Mouse (Mus musculus): ENCODE measurements around the gene Nup160. TPM values are rescaled to one million over a fixed set of nuclear protein-coding genes. Genes with fewer than 3 reads are reported as not detected.

Gene Nup160
- polyA plus RNA-seq, 1 experiment from 2014 or later, result 50.3 TPM

- no peak overlapping the region for H3K27ac ChIP-seq (ENCODE audit: low read length)
- 37% methylated on average over 3 of the region's 3 CpGs for WGBS
- no peak overlapping the region for H3K4me3 ChIP-seq (ENCODE audit: low read depth, low read length)
Measured at GRCm38 (mm10) chr2:90781323-90781722, 104.3 kb downstream of the Nup160 start.

DNA sequence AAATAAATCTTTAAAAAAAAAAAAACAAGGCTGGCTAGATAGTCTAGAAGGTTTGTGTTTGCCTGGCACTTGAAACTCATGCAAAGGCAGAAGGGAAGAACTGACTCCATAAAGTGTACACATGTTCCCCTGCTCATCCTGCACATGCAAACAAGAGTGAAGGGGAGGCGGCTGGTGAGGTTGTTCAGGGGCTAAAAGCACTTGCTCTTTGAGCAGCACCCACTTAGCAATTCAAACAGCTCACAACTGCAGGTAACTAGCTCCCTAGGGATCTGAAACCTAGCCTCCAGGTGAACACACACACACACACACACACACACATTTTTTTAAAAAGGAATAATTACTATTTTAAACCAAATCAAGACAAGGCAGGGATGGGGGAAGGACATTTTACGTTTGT lies 104.9 kb downstream of the Nup160 start:
- Histone ChIP-seq H3K4me1 (ENCODE audit: control insufficient read depth, insufficient read depth, low read length) (no peaks in the 10 kb centered on the region), H3K9me3 (ENCODE audit: control insufficient read depth, low read depth, low read length) (no peaks in the 10 kb centered on the region), H3K27ac (ENCODE audit: low read length) (no peak overlapping the region), H3K9ac (replicated peaks; ENCODE audit: low read depth, low read length) (no peak overlapping the region), H3K4me3 (ENCODE audit: low read depth, low read length) (no peak overlapping the region), H3K36me3 (ENCODE audit: control insufficient read depth, insufficient read depth, low read length) (peaks cover 34% of the 10 kb centered on the region), H3K27me3 (ENCODE audit: control insufficient read depth, insufficient read depth, low read length) (no peaks in the 10 kb centered on the region), H3K4me2 (replicated peaks; ENCODE audit: low read depth, low read length) (peak overlapping the region; percentile 53; the same call in 1 of the 2 replicates)
- 38% methylated on average over 2 of the region's 2 CpGs for WGBS
- ATAC-seq (ENCODE audit: insufficient number of reproducible peaks, insufficient read depth, low FRiP score, low read depth), result no peak

More at GRCm38 (mm10) chr2:90781323-90781722, 104.3 kb downstream of the Nup160 start:
- Histone ChIP-seq H3K9ac (replicated peaks; ENCODE audit: low read depth, low read length) (no peak overlapping the region), H3K27me3 (ENCODE audit: control insufficient read depth, insufficient read depth, low read length) (no peaks in the 10 kb centered on the region), H3K4me1 (ENCODE audit: control insufficient read depth, insufficient read depth, low read length) (no peaks in the 10 kb centered on the region), H3K4me2 (replicated peaks; ENCODE audit: low read depth, low read length) (no peak overlapping the region), H3K9me3 (ENCODE audit: control insufficient read depth, low read depth, low read length) (no peaks in the 10 kb centered on the region), H3K36me3 (ENCODE audit: control insufficient read depth, insufficient read depth, low read length) (peaks cover 39% of the 10 kb centered on the region)
- ATAC-seq (ENCODE audit: insufficient number of reproducible peaks, insufficient read depth, low FRiP score, low read depth), result no peak

DNA sequence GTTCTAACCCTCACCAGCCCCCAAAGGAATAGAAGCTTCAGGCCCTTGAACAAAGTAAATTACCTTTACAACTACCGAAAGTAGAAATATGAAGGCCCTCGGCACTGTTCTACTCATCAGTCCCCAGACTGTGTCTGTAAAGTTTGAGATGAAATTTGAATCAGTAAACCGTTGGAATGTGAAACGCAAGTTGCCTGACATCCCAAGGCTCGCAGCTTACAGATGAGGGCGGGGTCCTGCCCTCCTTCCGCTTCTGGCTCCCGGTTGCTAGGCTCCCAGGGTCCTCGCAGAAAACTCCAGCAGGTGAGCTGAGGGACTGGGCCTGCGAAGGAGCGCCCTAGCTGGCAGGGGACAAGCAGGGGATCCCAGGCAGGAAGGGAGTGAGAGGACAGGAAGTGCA lies 105.4 kb downstream of the Nup160 start, which contains the start of gene Agbl2:
Gene Agbl2, plus strand, starts transcription at position 270 of the 400 bp plus-strand sequence.
- Histone ChIP-seq H3K9ac (replicated peaks; ENCODE audit: low read depth, low read length) (peak within 1 kb of the TSS; percentile 4; the same call in 1 of the 2 replicates), H3K27me3 (ENCODE audit: control insufficient read depth, insufficient read depth, low read length) (no peaks in the 10 kb centered on the region), H3K4me2 (replicated peaks; ENCODE audit: low read depth, low read length) (peak within 1 kb of the TSS; percentile 53), H3K36me3 (ENCODE audit: control insufficient read depth, insufficient read depth, low read length) (peaks cover 30% of the 10 kb centered on the region), H3K4me3 (ENCODE audit: low read depth, low read length) (peak within 1 kb of the TSS; percentile 30), H3K27ac (ENCODE audit: low read length) (no peak within 1 kb of the TSS), H3K9me3 (ENCODE audit: control insufficient read depth, low read depth, low read length) (no peaks in the 10 kb centered on the region), H3K4me1 (ENCODE audit: control insufficient read depth, insufficient read depth, low read length) (no peaks in the 10 kb centered on the region)
- 2% methylated on average over 11 of the region's 11 CpGs for WGBS
- ATAC-seq (ENCODE audit: insufficient number of reproducible peaks, insufficient read depth, low FRiP score, low read depth), result peak; percentile 68; the same call in 1 of the 2 replicates

DNA sequence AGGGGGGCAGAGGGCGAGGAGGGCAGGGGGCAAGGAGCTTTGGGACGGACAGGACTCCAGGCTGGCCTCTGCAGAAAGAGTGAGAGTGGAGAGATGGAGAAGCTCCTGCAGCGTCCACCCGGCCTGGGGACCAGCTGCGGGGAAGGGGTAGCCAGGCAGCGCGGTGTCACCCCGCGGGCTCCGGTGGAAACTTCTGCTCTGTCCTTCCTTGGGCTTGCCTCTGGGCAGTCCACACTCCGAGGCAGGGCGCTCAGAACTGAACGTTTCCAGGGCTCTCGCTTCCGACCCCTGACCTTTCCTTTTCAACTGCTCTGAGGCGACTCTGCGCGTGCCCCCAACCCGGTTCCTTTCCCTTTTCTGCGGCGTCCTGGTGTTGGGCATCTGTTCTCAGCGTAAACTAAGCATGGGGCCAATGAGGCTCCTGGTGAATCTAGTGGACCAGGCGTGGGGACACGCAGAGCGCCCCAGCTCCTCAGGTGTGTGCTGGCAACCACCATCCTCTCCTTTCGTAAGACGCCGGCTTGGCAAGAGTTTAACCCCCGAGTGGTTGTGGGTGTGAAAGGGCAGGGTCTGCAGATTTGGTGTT lies 106.0 kb downstream of the Nup160 start:
- Histone ChIP-seq H3K4me3 (ENCODE audit: low read depth, low read length) (peak overlapping the region; percentile 30), H3K27me3 (ENCODE audit: control insufficient read depth, insufficient read depth, low read length) (no peaks in the 10 kb centered on the region), H3K36me3 (ENCODE audit: control insufficient read depth, insufficient read depth, low read length) (peaks cover 25% of the 10 kb centered on the region), H3K4me2 (replicated peaks; ENCODE audit: low read depth, low read length) (peak overlapping the region; percentile 53), H3K9me3 (ENCODE audit: control insufficient read depth, low read depth, low read length) (no peaks in the 10 kb centered on the region), H3K4me1 (ENCODE audit: control insufficient read depth, insufficient read depth, low read length) (no peaks in the 10 kb centered on the region), H3K9ac (replicated peaks; ENCODE audit: low read depth, low read length) (peak overlapping the region; percentile 4; the same call in 1 of the 2 replicates), H3K27ac (ENCODE audit: low read length) (no peak overlapping the region)
- WGBS, result 2% methylated on average over 28 of the region's 29 CpGs
- peak; percentile 62; the same call in 1 of the 2 replicates for ATAC-seq (ENCODE audit: insufficient number of reproducible peaks, insufficient read depth, low FRiP score, low read depth)

Other genes starting within 250 kb of the Nup160 start
- gene Ptprj, start 96.6 kb upstream of the Nup160 start, polyA plus RNA-seq (2014; fragmentation: Nextera tagmentation; extraction: Ambion mirVana), result 6.0 and 7.7 TPM in 2 replicates
- gene Fnbp4, start 68.2 kb downstream of the Nup160 start, polyA plus RNA-seq (2014; fragmentation: Nextera tagmentation; extraction: Ambion mirVana), result 103 and 112 TPM in 2 replicates
- 0.57 and 0.68 TPM in 2 replicates for gene Agbl2, start 105.5 kb downstream of the Nup160 start, polyA plus RNA-seq (2014; fragmentation: Nextera tagmentation; extraction: Ambion mirVana)
- gene Mtch2, start 169.9 kb downstream of the Nup160 start, polyA plus RNA-seq (2014; fragmentation: Nextera tagmentation; extraction: Ambion mirVana), result 226 and 234 TPM in 2 replicates
- gene C1qtnf4, start 208.6 kb downstream of the Nup160 start, polyA plus RNA-seq (2014; fragmentation: Nextera tagmentation; extraction: Ambion mirVana), result 10.8 and 12.9 TPM in 2 replicates
- 30.3 and 37.0 TPM in 2 replicates for gene Kbtbd4, start 227.5 kb downstream of the Nup160 start, polyA plus RNA-seq (2014; fragmentation: Nextera tagmentation; extraction: Ambion mirVana)
- gene Ndufs3, start 227.6 kb downstream of the Nup160 start, polyA plus RNA-seq (2014; fragmentation: Nextera tagmentation; extraction: Ambion mirVana), result 216 and 220 TPM in 2 replicates

Measured in stomach, embryonic 14.5 days (tissue).